In the genomic region with DNA sequence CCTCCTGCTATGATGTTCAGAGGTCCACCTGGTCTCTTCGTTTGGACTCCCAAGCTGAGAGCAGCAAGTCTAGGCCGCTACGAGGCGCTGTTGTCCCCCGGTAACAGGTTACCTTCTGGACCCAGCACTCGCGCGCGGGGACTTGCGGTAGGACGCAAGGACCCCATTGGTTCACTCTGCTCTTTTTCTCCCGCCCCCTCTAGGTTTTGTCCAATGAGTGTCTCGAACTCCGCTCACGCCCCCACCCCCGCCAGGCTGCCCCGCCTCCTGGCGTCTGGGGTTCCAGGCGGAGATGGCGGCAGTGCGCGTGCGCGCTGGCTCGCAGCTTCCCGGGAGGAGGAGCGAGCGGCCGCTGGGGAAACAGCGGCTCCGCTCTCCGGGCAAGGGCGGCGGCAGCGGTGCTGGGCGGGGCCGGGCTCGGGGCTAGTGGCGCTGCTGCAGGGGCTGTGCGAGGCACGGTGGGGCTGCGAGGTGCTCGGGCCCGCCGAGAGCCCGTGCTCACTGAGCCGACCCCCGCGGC, we compare ENCODE assay signal across 8 mouse cellular contexts. TPM values are rescaled to one million over a fixed set of nuclear protein-coding genes. Genes with fewer than 3 reads are reported as not detected.
DNase-seq lines count a peak whose midpoint lies in the region; ATAC-seq lines count a peak whose summit lies in the region.

A gene (plus strand): TSS at position 270 of the 520 bp plus-strand sequence.

- DNase-seq in NIH3T3 (ENCODE audit: low read depth), result peak; percentile 99
- DNase-seq in cerebellum, postnatal 10 days, result peak; percentile 100
- DNase-seq in frontal cortex, postnatal 10 days (ENCODE audit: low spot score in 2 of 2), result peak; percentile 98 to 99
- DNase-seq in layer of hippocampus, postnatal 14 days (ENCODE audit: low spot score in 2 of 2), result peak; percentile 98 to 99
- DNase-seq in lung, postnatal 14 days, result peak; percentile 99
- peak; percentile 98 for DNase-seq in retina, adult 2 months (ENCODE audit: low read depth, low spot score)
- DNase-seq in thymus, postnatal 36 days, result peak; percentile 99

- no peaks in the 10 kb centered on the region for H3K27me3 ChIP-seq in hindbrain, embryonic 12.5 days

- no peaks in the 10 kb centered on the region for H3K9me3 ChIP-seq in hindbrain, embryonic 12.5 days (replicated peaks)

- H3K27ac ChIP-seq in hindbrain, embryonic 12.5 days, result peak within 1 kb of the TSS; percentile 84

- ATAC-seq in hindbrain, embryonic 12.5 days (ENCODE audit: low FRiP score), result peak; percentile 99

- no peaks in the 10 kb centered on the region for H3K36me3 ChIP-seq in hindbrain, embryonic 12.5 days

- H3K4me2 ChIP-seq in hindbrain, embryonic 12.5 days (replicated peaks), result peak within 1 kb of the TSS; percentile 76

- peak within 1 kb of the TSS; percentile 74 for H3K9ac ChIP-seq in hindbrain, embryonic 12.5 days

- peaks cover 14% of the 10 kb centered on the region for H3K4me1 ChIP-seq in hindbrain, embryonic 12.5 days

- H3K4me3 ChIP-seq in hindbrain, embryonic 12.5 days, result peak within 1 kb of the TSS; percentile 74

- 1% methylated on average over 40 of the region's 49 CpGs for WGBS in hindbrain, embryonic 12.5 days

RNA-seq across cellular contexts. Expression of the gene that starts here (rescaled TPM):
- 41.6 and 43.7 TPM in 2 replicates for polyA plus RNA-seq in hindbrain, embryonic 12.5 days (2016; fragmentation: Nextera tagmentation; extraction: Ambion mirVana)
- total RNA-seq in layer of hippocampus, postnatal 14 days (2021), result 100 to 1,000 TPM; 194 to 204 TPM

Comparison
In these comparisons a context has a peak if more than half of its experiments do, and no peak if none do; other contexts are left out.
1. Peak in every context shown above with its lines: DNase-seq, ATAC-seq, H3K4me3 ChIP-seq and H3K27ac ChIP-seq.